Mouse (Mus musculus): Measurements from ENCODE around the gene Zfhx3. TPM values are rescaled to one million over a fixed set of nuclear protein-coding genes. Genes with fewer than 3 reads are reported as not detected.

Zfhx3 gene
- total RNA-seq, 2 experiments from 2014 or later: 4.3 to 4.6 TPM

GRCm38 (mm10) chr8:108912998-108913397, 970.6 kb downstream of the Zfhx3 start:
- Histone ChIP-seq H3K4me3 (no peak overlapping the region), H3K27ac (no peak overlapping the region)
- no peak for TF ChIP-seq CTCF (conservative IDR thresholded peaks at IDR 0.05)
- DNase-seq (ENCODE audit: low spot score in 2 of 2): no peak

- no peak for DNase-seq (ENCODE audit: low spot score in 2 of 2)
- H3K4me3 ChIP-seq: no peak overlapping the region
- H3K27ac ChIP-seq: no peak overlapping the region
- no peak for TF ChIP-seq CTCF (conservative IDR thresholded peaks at IDR 0.05)
Observed at GRCm38 (mm10) chr8:108915425-108915824, 973.0 kb downstream of the Zfhx3 start.

GRCm38 (mm10) chr8:108915876-108916275, 973.4 kb downstream of the Zfhx3 start:
- DNase-seq (ENCODE audit: low spot score in 2 of 2): no peak
- no peak overlapping the region for H3K27ac ChIP-seq
- TF ChIP-seq CTCF (conservative IDR thresholded peaks at IDR 0.05): no peak
- no peak overlapping the region for H3K4me3 ChIP-seq

- H3K4me3 ChIP-seq: no peak overlapping the region
- no peak for DNase-seq (ENCODE audit: low spot score in 2 of 2)
- TF ChIP-seq CTCF (conservative IDR thresholded peaks at IDR 0.05): no peak
- H3K27ac ChIP-seq: no peak overlapping the region
Observed at GRCm38 (mm10) chr8:108920151-108920550, 977.7 kb downstream of the Zfhx3 start.

GRCm38 (mm10) chr8:108923161-108923560, 980.7 kb downstream of the Zfhx3 start:
- no peak for DNase-seq (ENCODE audit: low spot score in 2 of 2)
- Histone ChIP-seq H3K27ac (no peak overlapping the region), H3K4me3 (no peak overlapping the region)
- no peak for TF ChIP-seq CTCF (conservative IDR thresholded peaks at IDR 0.05)

- H3K4me3 ChIP-seq: no peak overlapping the region
- H3K27ac ChIP-seq: no peak overlapping the region
- DNase-seq (ENCODE audit: low spot score in 2 of 2): no peak
- no peak for TF ChIP-seq CTCF (conservative IDR thresholded peaks at IDR 0.05)
Observed at GRCm38 (mm10) chr8:108924526-108924925, 982.1 kb downstream of the Zfhx3 start.

- H3K4me3 ChIP-seq: no peak overlapping the region
- no peak overlapping the region for H3K27ac ChIP-seq
- no peak for DNase-seq (ENCODE audit: low spot score in 2 of 2)
- TF ChIP-seq CTCF (conservative IDR thresholded peaks at IDR 0.05): no peak
Observed at GRCm38 (mm10) chr8:108926106-108926505, 983.7 kb downstream of the Zfhx3 start.

GRCm38 (mm10) chr8:108930635-108931034, 988.2 kb downstream of the Zfhx3 start:
- Histone ChIP-seq H3K27ac (no peak overlapping the region), H3K4me3 (no peak overlapping the region)
- no peak for TF ChIP-seq CTCF (conservative IDR thresholded peaks at IDR 0.05)
- no peak for DNase-seq (ENCODE audit: low spot score in 2 of 2)

GRCm38 (mm10) chr8:108931837-108932236, 989.4 kb downstream of the Zfhx3 start:
- no peak for DNase-seq (ENCODE audit: low spot score in 2 of 2)
- no peak for TF ChIP-seq CTCF (conservative IDR thresholded peaks at IDR 0.05)
- no peak overlapping the region for H3K4me3 ChIP-seq
- no peak overlapping the region for H3K27ac ChIP-seq

GRCm38 (mm10) chr8:108932729-108933128, 990.3 kb downstream of the Zfhx3 start:
- TF ChIP-seq CTCF (conservative IDR thresholded peaks at IDR 0.05): no peak
- no peak for DNase-seq (ENCODE audit: low spot score in 2 of 2)
- H3K4me3 ChIP-seq: no peak overlapping the region
- H3K27ac ChIP-seq: no peak overlapping the region

GRCm38 (mm10) chr8:108935834-108936694, 993.6 kb downstream of the Zfhx3 start:
- no peak for DNase-seq (ENCODE audit: low spot score in 2 of 2)
- no peak for TF ChIP-seq CTCF (conservative IDR thresholded peaks at IDR 0.05)
- no peak overlapping the region for H3K4me3 ChIP-seq
- H3K27ac ChIP-seq: no peak overlapping the region

GRCm38 (mm10) chr8:108936695-108937448, 994.4 kb downstream of the Zfhx3 start:
- H3K27ac ChIP-seq: no peak overlapping the region
- no peak overlapping the region for H3K4me3 ChIP-seq
- no peak for TF ChIP-seq CTCF (conservative IDR thresholded peaks at IDR 0.05)
- no peak for DNase-seq (ENCODE audit: low spot score in 2 of 2)

GRCm38 (mm10) chr8:108937904-108938455, 995.5 kb downstream of the Zfhx3 start:
- TF ChIP-seq CTCF (conservative IDR thresholded peaks at IDR 0.05): no peak
- Histone ChIP-seq H3K4me3 (no peak overlapping the region), H3K27ac (no peak overlapping the region)
- no peak for DNase-seq (ENCODE audit: low spot score in 2 of 2)

All from layer of hippocampus, adult 2 months (tissue).